Mouse (Mus musculus): Measurements from ENCODE around the gene Abl2. TPM values are rescaled to one million over a fixed set of nuclear protein-coding genes. Genes with fewer than 3 reads are reported as not detected.
"Not testable (repeated sequence)": the region's sequence is repeated elsewhere in the genome, so short reads cannot be mapped to it uniquely, and the experiment has no call there.

The Abl2 gene
- total and polyA plus RNA-seq, 2 experiments: 2.6 to 3.2 TPM

DNA sequence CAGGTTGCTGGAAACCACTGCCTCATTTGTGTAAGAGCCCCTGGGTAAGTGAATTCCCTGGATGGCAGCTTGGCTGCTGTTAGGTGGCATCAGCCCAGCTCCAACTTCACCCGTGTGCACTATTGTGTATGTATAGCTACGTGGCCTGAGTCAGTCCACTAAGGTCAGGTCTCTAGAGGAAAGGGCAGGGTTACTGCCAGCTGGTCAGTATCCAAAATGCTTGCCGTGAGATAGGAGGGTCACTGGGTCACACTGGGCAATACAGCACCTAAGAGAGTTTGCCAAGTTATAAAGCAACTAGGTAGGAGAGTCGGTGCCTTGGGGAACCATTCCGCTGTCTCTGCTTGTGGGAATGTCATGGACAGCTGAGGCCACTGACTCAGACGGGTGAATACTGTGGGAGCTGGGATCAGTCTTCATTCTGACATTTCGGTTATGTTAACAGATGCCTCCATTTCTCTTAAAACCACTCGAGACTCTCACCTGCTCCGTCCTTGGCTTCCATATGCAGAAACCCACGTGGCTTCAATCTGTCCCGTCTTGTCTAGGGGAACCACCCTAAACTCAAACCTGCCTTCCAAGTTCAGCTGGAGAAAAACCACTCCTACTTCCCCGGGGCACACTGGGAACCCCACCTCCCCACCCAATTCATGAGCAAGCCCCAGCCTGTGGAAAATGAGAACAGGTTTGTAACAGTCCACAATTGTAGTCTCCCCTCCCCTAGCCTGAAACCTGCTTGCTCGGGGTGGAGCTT lies 101.5 kb downstream of the Abl2 start:
- H3K36me3 ChIP-seq (ENCODE audit: control insufficient read depth, insufficient read depth, low read length): peaks cover 2% of the 10 kb centered on the region; the same call in 1 of the 2 replicates
- no peak overlapping the region for H3K4me3 ChIP-seq (ENCODE audit: insufficient read depth, low read depth, low read length)
- 23% methylated on average over 13 of the region's 13 CpGs for WGBS

DNA sequence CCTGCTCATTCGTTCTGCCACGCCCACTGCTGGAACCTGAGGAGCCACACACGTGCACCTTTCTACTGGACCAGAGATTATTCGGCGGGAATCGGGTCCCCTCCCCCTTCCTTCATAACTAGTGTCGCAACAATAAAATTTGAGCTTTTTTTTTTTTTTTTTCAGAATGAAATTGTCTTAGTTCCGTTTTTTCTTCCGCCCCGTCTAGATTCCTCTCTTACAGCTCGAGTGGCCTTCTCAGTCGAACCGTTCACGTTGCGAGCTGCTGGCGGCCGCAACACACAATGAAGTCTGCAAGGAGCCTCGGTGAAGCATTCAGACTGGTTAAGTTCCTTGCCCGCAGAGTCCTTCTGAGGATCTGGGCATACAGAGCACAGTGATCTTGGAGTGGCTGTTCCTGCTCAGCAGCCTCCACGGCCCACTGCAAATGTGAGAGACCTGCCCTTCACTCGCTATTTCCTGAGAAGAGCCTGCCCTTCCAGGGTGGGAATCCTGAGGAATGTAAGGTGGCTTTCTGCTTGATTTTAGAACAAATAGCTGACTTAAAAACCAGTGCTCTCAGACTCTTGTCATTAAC lies 102.2 kb downstream of the Abl2 start:
- not testable (repeated sequence) for H3K27me3 ChIP-seq (ENCODE audit: control insufficient read depth, insufficient read depth, low read length); H3K27ac ChIP-seq (replicated peaks; ENCODE audit: insufficient read depth, low read depth, low read length); H3K36me3 ChIP-seq (ENCODE audit: control insufficient read depth, insufficient read depth, low read length); H3K9ac ChIP-seq (ENCODE audit: low read depth, low read length); H3K79me2 ChIP-seq (ENCODE audit: control insufficient read depth, insufficient read depth, low read length); H3K4me3 ChIP-seq (ENCODE audit: insufficient read depth, low read depth, low read length); DNase-seq (ENCODE audit: extremely low read depth, low read depth, low spot score)
- H3K4me1 ChIP-seq (ENCODE audit: control insufficient read depth, insufficient read depth, low read length): peaks cover 21% of the 10 kb centered on the region
- 62% methylated on average over 21 of the region's 21 CpGs for WGBS

More for the DNA sequence above, 101.5 kb downstream of the Abl2 start:
- no peaks in the 10 kb centered on the region for H3K79me2 ChIP-seq (ENCODE audit: control insufficient read depth, insufficient read depth, low read length)
- DNase-seq (ENCODE audit: extremely low read depth, low read depth, low spot score): peak; percentile 99
- peak overlapping the region; percentile 54 for H3K27ac ChIP-seq (replicated peaks; ENCODE audit: insufficient read depth, low read depth, low read length)
- H3K4me1 ChIP-seq (ENCODE audit: control insufficient read depth, insufficient read depth, low read length): peaks cover 21% of the 10 kb centered on the region
- no peak overlapping the region for H3K9ac ChIP-seq (ENCODE audit: low read depth, low read length)
- TF ChIP-seq POLR2A (IDR thresholded peaks at IDR 0.05; ENCODE audit: extremely low read depth, insufficient read depth, low read length) (no peak), CTCF (IDR thresholded peaks at IDR 0.05; ENCODE audit: low read depth, low read length) (no peak)
- no peaks in the 10 kb centered on the region for H3K27me3 ChIP-seq (ENCODE audit: control insufficient read depth, insufficient read depth, low read length)

DNA sequence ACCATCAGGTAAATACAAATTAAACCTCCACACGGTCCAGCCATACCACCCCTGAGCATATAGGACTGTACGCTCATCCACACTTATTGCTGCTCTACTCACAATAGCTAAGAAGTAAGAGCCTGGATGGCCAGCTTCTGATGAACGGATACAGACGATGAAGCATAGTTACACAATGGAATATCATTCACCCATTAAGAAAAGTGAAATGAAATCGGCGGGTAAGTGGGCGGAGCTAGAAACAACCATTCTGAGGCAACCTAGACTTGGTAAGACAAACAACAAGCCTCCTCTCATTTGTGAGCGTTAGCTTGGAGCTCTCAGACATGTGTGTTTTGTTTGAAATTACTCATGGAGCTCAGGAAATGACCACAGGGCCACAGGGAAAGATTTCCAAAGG lies 107.2 kb downstream of the Abl2 start:
- Histone ChIP-seq H3K27ac (replicated peaks; ENCODE audit: insufficient read depth, low read depth, low read length) (no peak overlapping the region), H3K4me1 (ENCODE audit: control insufficient read depth, insufficient read depth, low read length) (no peaks in the 10 kb centered on the region), H3K9ac (ENCODE audit: low read depth, low read length) (no peak overlapping the region), H3K36me3 (ENCODE audit: control insufficient read depth, insufficient read depth, low read length) (peaks cover 5% of the 10 kb centered on the region), H3K27me3 (ENCODE audit: control insufficient read depth, insufficient read depth, low read length) (no peaks in the 10 kb centered on the region), H3K79me2 (ENCODE audit: control insufficient read depth, insufficient read depth, low read length) (no peaks in the 10 kb centered on the region), H3K4me3 (ENCODE audit: insufficient read depth, low read depth, low read length) (no peak overlapping the region)
- 90% methylated on average over 8 of the region's 8 CpGs for WGBS
- no peak for TF ChIP-seq POLR2A (IDR thresholded peaks at IDR 0.05; ENCODE audit: extremely low read depth, insufficient read depth, low read length)
- DNase-seq (ENCODE audit: extremely low read depth, low read depth, low spot score): no peak

DNA sequence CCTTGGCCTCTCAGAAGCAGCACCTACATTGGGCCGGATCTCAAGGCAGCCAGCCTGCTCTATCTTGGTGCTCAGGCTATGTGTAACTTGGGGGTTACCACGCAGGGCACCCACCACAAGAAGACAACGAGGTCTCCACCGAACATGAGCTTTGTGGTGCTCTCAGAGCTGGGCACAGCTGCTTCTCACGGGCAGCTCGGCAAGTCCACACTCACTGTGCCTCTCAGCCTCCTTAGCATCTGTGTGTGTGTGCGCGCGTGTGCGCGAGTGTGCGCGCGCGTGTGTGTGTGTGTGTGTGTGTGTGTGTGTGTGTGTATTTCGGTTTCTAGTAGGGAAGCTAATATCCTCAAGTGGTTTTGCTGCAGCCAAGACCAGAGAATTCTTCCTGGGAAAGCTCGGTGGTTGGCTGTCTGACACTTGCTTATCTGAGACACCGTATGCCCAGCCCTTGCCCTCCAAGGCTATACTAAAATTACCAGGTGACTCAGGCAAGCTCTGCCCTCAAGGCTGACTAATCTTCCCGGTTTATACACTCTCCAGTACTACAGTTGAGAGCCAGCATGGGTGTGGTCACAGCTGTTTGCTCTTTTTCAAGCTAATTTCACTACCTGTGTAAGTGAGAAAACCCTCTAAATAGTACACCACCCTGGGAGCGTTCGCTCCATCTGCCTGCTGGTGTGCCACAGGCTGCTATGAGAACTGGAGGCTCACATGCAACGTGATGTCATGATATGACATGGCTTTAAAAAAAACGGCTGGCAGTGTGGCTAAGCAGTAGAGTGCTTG lies 108.7 kb downstream of the Abl2 start:
- Histone ChIP-seq H3K79me2 (ENCODE audit: control insufficient read depth, insufficient read depth, low read length) (no peaks in the 10 kb centered on the region), H3K27me3 (ENCODE audit: control insufficient read depth, insufficient read depth, low read length) (no peaks in the 10 kb centered on the region), H3K27ac (replicated peaks; ENCODE audit: insufficient read depth, low read depth, low read length) (no peak overlapping the region), H3K9ac (ENCODE audit: low read depth, low read length) (no peak overlapping the region), H3K4me1 (ENCODE audit: control insufficient read depth, insufficient read depth, low read length) (no peaks in the 10 kb centered on the region), H3K36me3 (ENCODE audit: control insufficient read depth, insufficient read depth, low read length) (peaks cover 6% of the 10 kb centered on the region), H3K4me3 (ENCODE audit: insufficient read depth, low read depth, low read length) (no peak overlapping the region)
- no peak for DNase-seq (ENCODE audit: extremely low read depth, low read depth, low spot score)
- TF ChIP-seq CTCF (IDR thresholded peaks at IDR 0.05; ENCODE audit: low read depth, low read length): no peak
- TF ChIP-seq POLR2A (IDR thresholded peaks at IDR 0.05; ENCODE audit: extremely low read depth, insufficient read depth, low read length): no peak
- 92% methylated on average over 23 of the region's 23 CpGs for WGBS

DNA sequence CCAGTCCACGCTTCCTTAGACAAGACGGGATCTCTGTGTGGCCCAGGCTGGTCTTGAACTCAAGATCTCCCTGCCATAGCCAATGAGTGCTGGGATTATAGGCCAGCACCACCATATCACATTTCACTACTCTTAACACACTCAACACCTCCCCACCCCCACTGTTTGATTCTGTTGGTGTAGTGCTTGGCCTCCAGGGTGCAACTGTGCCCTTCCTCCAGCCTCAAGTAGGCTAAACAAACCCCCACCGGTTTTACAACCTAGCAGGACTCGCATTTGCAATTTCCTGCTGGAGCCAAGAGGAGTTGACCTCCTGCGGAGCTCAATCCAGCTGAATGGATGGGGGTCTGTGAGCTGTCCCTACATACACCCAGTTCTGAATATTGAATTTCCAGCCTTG lies 110.0 kb downstream of the Abl2 start:
- Histone ChIP-seq H3K27me3 (ENCODE audit: control insufficient read depth, insufficient read depth, low read length) (no peaks in the 10 kb centered on the region), H3K27ac (replicated peaks; ENCODE audit: insufficient read depth, low read depth, low read length) (no peak overlapping the region), H3K9ac (ENCODE audit: low read depth, low read length) (no peak overlapping the region), H3K36me3 (ENCODE audit: control insufficient read depth, insufficient read depth, low read length) (peaks cover 6% of the 10 kb centered on the region), H3K4me3 (ENCODE audit: insufficient read depth, low read depth, low read length) (no peak overlapping the region), H3K79me2 (ENCODE audit: control insufficient read depth, insufficient read depth, low read length) (no peaks in the 10 kb centered on the region), H3K4me1 (ENCODE audit: control insufficient read depth, insufficient read depth, low read length) (peaks cover 2% of the 10 kb centered on the region; the same call in 1 of the 2 replicates)
- no peak for DNase-seq (ENCODE audit: extremely low read depth, low read depth, low spot score)
- 77% methylated on average over 5 of the region's 5 CpGs for WGBS
- TF ChIP-seq CTCF (IDR thresholded peaks at IDR 0.05; ENCODE audit: low read depth, low read length) (no peak), POLR2A (IDR thresholded peaks at IDR 0.05; ENCODE audit: extremely low read depth, insufficient read depth, low read length) (no peak)

All from liver, adult 2 months (tissue).